Mouse (Mus musculus): ENCODE data around the gene Vapa.

DNA sequence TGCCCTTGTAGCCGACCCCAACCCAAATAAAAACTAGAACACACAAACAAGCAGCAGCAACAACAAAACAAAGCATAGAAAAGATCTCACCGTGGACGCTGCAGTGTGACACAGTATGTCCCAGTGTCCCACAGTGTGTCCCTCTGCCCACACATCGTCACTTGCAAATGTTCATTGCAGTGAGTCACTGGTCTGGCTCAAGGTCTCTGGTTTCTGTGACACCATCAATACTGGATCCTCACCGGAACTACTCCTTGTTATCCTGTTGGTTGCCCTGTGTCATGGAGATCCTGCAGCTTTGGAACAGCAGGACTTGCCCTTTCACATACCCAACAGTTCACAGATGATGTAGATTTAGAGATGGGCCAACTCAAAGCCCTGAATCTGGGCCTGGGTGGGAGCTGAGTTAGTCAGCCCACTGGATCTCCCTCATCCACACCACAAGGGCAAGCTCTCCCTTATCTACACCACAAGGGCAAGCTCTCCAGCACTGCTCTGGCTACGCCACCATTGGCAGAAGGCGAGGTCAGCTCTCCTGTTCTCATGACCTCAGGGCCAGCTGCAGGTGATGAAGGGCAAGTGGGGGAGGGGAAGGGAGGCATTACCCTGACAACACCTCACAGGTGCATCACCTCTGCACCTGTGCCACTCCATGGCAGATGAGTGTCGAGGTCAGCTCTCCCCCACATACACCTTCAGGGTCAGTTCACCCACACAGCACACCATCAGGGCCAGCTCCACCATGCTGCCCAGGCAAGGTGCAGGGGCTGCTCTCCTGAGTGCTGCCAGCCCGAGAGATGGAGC is 35.2 kb upstream of the Vapa start:
- TF ChIP-seq EP300 (IDR thresholded peaks at IDR 0.05; ENCODE audit: insufficient read depth, low read depth, low read length) (no peak), CTCF (IDR thresholded peaks at IDR 0.05) (no peak), POLR2A (IDR thresholded peaks at IDR 0.05; ENCODE audit: insufficient read depth, low read depth, low read length) (no peak)

Data from heart, adult 2 months (tissue).